Mouse (Mus musculus) cerebellum, adult 2 months (tissue): ENCODE data around the gene Wrap73.

ENCODE experiments used
- CTCF ChIP-seq: fragments of 200-500 bp; IDR thresholded peaks from 2 replicates; pipeline ENCODE4 v1.5.1; 2011; ENCODE audit warnings: low read depth, mild to moderate bottlenecking, control low read depth, low read length, moderate library complexity, borderline replicate concordance; ENCODE audit not compliant: insufficient read depth
- POLR2A ChIP-seq: fragments of 200-500 bp; IDR thresholded peaks from 2 replicates; pipeline ENCODE4 v1.6.1; 2011; ENCODE audit warnings: low read length, control low read depth, borderline replicate concordance; ENCODE audit not compliant: insufficient read depth

DNA sequence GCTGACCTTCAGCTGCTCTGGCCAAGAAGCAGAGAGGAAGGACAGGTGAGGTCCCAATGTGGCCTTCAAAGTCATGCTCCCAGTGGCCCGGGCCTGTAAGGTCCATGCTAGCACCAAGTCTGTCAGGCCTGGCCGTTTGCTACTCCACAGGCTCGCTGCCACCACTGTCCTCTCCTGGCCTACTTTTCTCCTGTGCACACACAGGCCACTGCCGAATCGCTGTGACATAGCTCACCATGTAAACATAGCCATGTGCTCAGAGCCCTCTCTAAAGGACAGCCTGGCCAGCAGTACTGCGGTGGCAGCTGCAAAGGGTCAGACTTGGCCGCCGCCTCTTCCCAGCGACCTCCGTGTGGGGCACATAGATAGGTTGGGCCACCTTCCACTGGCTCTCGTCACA lies 11.9 kb downstream of the Wrap73 start:
- TF ChIP-seq CTCF, result no peak
- TF ChIP-seq POLR2A, result no peak
